Mouse (Mus musculus) embryonic fibroblast, embryonic 13.5 days (primary cell): ENCODE measurements at regions not wholly inside any gene's neighbourhood (a gene's known extent, or its start where the extent isn't known, plus 50 kb on each side); places are given as distances from the start of the nearest gene placed in this dataset.

Source experiments
- CTCF ChIP-seq: IDR thresholded peaks from 2 replicates; pipeline ENCODE4 v1.5.1; 2011; ENCODE audit warnings: mild to moderate bottlenecking, control low read depth, low read length, moderate library complexity, borderline replicate concordance; ENCODE audit not compliant: insufficient read depth
- POLR2A ChIP-seq: IDR thresholded peaks from 2 replicates; pipeline ENCODE4 v1.6.1; 2011; ENCODE audit warnings: low read depth, mild to moderate bottlenecking, control low read depth, low read length, moderate library complexity

- TF ChIP-seq CTCF, result no peak
- TF ChIP-seq POLR2A, result no peak
These were observed 210.0 kb downstream of the Sptssa start for GRCm38 (mm10) chr12:54446356-54446755.
